Mouse (Mus musculus): ENCODE measurements around the gene Coro7. TPM values are rescaled to one million over a fixed set of nuclear protein-coding genes. Genes with fewer than 3 reads are reported as not detected.

The Coro7 gene
- polyA plus RNA-seq, 1 experiment: 60.6 TPM

- 77% methylated on average over 2 of the region's 2 CpGs for WGBS
- no peak for DNase-seq
- H3K4me1 ChIP-seq (ENCODE audit: control insufficient read depth, insufficient read depth, low read length): no peaks in the 10 kb centered on the region
- no peak for TF ChIP-seq CTCF (IDR thresholded peaks at IDR 0.05; ENCODE audit: insufficient read depth, low read length)
- no peak for TF ChIP-seq POLR2A (IDR thresholded peaks at IDR 0.05; ENCODE audit: borderline replicate concordance, extremely low read depth, low read depth, low read length)
- no peak overlapping the region for H3K4me3 ChIP-seq (replicated peaks; ENCODE audit: extremely low read depth, low read depth, low read length)
These were observed 13.9 kb downstream of the Coro7 start for GRCm38 (mm10) chr16:4665726-4666125.

GRCm38 (mm10) chr16:4663806-4664205 lies 15.8 kb downstream of the Coro7 start:
- 88% methylated on average over 2 of the region's 2 CpGs for WGBS
- TF ChIP-seq POLR2A (IDR thresholded peaks at IDR 0.05; ENCODE audit: borderline replicate concordance, extremely low read depth, low read depth, low read length) (no peak), CTCF (IDR thresholded peaks at IDR 0.05; ENCODE audit: insufficient read depth, low read length) (no peak)
- no peak overlapping the region for H3K4me3 ChIP-seq (replicated peaks; ENCODE audit: extremely low read depth, low read depth, low read length)
- DNase-seq: no peak
- no peaks in the 10 kb centered on the region for H3K4me1 ChIP-seq (ENCODE audit: control insufficient read depth, insufficient read depth, low read length)

DNA sequence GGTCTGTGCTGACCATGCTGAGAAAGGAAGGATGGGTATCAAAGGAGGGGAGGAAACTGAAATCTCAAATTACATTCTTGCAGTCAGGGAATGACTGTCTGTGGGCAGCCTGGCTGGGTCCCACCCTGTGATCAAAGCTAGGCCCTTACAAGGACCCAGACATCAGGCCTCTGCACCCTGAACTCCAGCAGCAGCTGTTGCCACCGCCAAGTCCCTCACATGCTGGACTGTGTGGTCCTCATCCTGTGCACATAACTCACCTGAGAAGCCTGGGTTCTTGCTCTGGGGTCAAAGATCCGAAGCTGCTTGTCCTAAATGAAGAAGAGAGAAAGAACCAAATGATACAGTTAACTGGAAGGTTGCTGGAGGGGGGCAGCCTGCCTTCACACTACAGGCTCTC lies 18.0 kb downstream of the Coro7 start:
- DNase-seq: no peak
- Histone ChIP-seq H3K4me3 (replicated peaks; ENCODE audit: extremely low read depth, low read depth, low read length) (no peak overlapping the region), H3K4me1 (ENCODE audit: control insufficient read depth, insufficient read depth, low read length) (no peaks in the 10 kb centered on the region)
- 89% methylated on average over 2 of the region's 2 CpGs for WGBS
- TF ChIP-seq POLR2A (IDR thresholded peaks at IDR 0.05; ENCODE audit: borderline replicate concordance, extremely low read depth, low read depth, low read length) (no peak), CTCF (IDR thresholded peaks at IDR 0.05; ENCODE audit: insufficient read depth, low read length) (no peak)

- Histone ChIP-seq H3K4me1 (ENCODE audit: control insufficient read depth, insufficient read depth, low read length) (no peaks in the 10 kb centered on the region), H3K4me3 (replicated peaks; ENCODE audit: extremely low read depth, low read depth, low read length) (no peak overlapping the region)
- WGBS: 50% methylated on average over 2 of the region's 2 CpGs
- no peak for DNase-seq
- TF ChIP-seq POLR2A (IDR thresholded peaks at IDR 0.05; ENCODE audit: borderline replicate concordance, extremely low read depth, low read depth, low read length) (no peak), CTCF (IDR thresholded peaks at IDR 0.05; ENCODE audit: insufficient read depth, low read length) (no peak)
These were observed 20.3 kb downstream of the Coro7 start for GRCm38 (mm10) chr16:4659326-4659725.

GRCm38 (mm10) chr16:4658781-4659245 lies 20.8 kb downstream of the Coro7 start:
- Histone ChIP-seq H3K4me1 (ENCODE audit: control insufficient read depth, insufficient read depth, low read length) (no peaks in the 10 kb centered on the region), H3K4me3 (replicated peaks; ENCODE audit: extremely low read depth, low read depth, low read length) (no peak overlapping the region)
- no peak for DNase-seq
- no peak for TF ChIP-seq POLR2A (IDR thresholded peaks at IDR 0.05; ENCODE audit: borderline replicate concordance, extremely low read depth, low read depth, low read length)
- TF ChIP-seq CTCF (IDR thresholded peaks at IDR 0.05; ENCODE audit: insufficient read depth, low read length): no peak
- WGBS: 42% methylated on average over 11 of the region's 11 CpGs

DNA sequence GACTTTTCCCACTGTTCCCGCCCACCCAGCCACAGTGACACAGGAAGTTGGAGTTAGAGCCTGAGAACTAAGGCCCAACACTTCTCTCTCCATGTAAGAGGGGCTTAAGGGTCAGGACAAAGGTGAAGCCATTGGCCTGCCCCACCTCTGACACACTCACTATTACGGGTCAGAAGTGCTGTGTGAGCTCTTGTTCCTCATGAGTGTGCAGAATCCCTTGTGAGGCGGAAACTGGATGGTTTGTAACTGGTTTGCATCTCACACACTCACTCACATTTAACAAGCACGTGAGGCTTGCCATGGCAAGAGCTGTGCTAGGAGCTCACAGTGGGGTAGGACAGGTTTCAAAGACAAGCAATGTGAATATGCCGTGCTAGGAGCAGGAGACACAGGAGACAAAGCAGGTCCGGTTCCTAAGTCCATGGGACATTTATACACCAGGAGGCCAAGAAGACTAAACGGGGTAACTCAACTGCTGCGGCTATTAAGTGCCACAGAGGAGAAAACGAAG lies 23.0 kb downstream of the Coro7 start:
- no peak for DNase-seq
- no peak overlapping the region for H3K4me3 ChIP-seq (replicated peaks; ENCODE audit: extremely low read depth, low read depth, low read length)
- H3K4me1 ChIP-seq (ENCODE audit: control insufficient read depth, insufficient read depth, low read length): no peaks in the 10 kb centered on the region
- no peak for TF ChIP-seq CTCF (IDR thresholded peaks at IDR 0.05; ENCODE audit: insufficient read depth, low read length)
- no peak for TF ChIP-seq POLR2A (IDR thresholded peaks at IDR 0.05; ENCODE audit: borderline replicate concordance, extremely low read depth, low read depth, low read length)
- WGBS: 72% methylated on average over 9 of the region's 9 CpGs

DNA sequence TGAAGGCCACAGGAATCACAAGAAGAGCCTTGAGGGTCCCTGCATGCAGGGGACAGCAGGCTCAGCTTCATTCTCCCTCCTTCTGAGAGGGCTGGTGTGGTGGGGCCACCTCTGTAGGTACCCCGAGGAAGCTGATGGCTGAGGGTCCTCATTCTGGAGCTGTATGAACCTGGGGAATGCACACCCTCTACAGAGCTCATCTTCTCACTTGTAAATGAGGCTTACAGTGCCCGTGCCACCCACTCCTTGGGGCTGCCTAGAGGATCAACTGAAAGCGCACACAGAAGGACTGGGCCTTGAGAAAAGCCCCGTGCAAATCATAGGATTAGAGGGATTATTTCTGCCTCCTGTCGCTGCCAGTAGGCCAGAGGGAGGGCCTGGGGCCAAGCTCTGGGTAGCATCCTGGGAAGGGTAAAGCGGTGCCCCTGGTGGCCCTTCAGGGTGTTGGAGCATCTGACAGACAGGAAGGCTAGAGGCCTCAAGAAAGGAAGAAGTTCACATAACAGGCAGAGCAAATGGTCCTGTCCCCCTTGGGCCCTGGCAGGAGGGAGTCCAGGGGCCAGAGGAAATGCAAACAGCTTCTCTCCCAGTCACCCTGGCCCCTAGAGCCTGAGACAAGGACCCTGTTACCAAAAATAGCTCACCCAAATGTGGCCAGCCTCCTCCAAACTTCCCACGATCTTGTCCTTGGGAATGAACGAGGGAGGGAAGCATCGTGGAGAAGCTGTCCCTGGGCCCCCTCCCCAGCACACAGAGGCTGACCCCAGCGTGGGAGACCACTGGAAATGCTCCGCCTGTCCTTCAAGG lies 23.6 kb downstream of the Coro7 start:
- WGBS: 47% methylated on average over 11 of the region's 11 CpGs
- Histone ChIP-seq H3K4me3 (replicated peaks; ENCODE audit: extremely low read depth, low read depth, low read length) (no peak overlapping the region), H3K4me1 (ENCODE audit: control insufficient read depth, insufficient read depth, low read length) (peaks cover 3% of the 10 kb centered on the region; the same call in 1 of the 2 replicates)
- TF ChIP-seq POLR2A (IDR thresholded peaks at IDR 0.05; ENCODE audit: borderline replicate concordance, extremely low read depth, low read depth, low read length): no peak
- no peak for TF ChIP-seq CTCF (IDR thresholded peaks at IDR 0.05; ENCODE audit: insufficient read depth, low read length)
- no peak for DNase-seq

- 61% methylated on average over 4 of the region's 4 CpGs for WGBS
- DNase-seq: peak; percentile 37
- Histone ChIP-seq H3K4me1 (ENCODE audit: control insufficient read depth, insufficient read depth, low read length) (peaks cover 4% of the 10 kb centered on the region; the same call in 1 of the 2 replicates), H3K4me3 (replicated peaks; ENCODE audit: extremely low read depth, low read depth, low read length) (no peak overlapping the region)
- peak; percentile 53 for TF ChIP-seq CTCF (IDR thresholded peaks at IDR 0.05; ENCODE audit: insufficient read depth, low read length)
- TF ChIP-seq POLR2A (IDR thresholded peaks at IDR 0.05; ENCODE audit: borderline replicate concordance, extremely low read depth, low read depth, low read length): no peak
These were observed 24.3 kb downstream of the Coro7 start for GRCm38 (mm10) chr16:4655251-4655734.

- Histone ChIP-seq H3K4me3 (replicated peaks; ENCODE audit: extremely low read depth, low read depth, low read length) (no peak overlapping the region), H3K4me1 (ENCODE audit: control insufficient read depth, insufficient read depth, low read length) (peaks cover 4% of the 10 kb centered on the region; the same call in 1 of the 2 replicates)
- no peak for TF ChIP-seq POLR2A (IDR thresholded peaks at IDR 0.05; ENCODE audit: borderline replicate concordance, extremely low read depth, low read depth, low read length)
- peak; percentile 15; the same call in 1 of the 2 replicates for TF ChIP-seq CTCF (IDR thresholded peaks at IDR 0.05; ENCODE audit: insufficient read depth, low read length)
- DNase-seq: no peak
- WGBS: 78% methylated on average over 10 of the region's 10 CpGs
These were observed 24.9 kb downstream of the Coro7 start for GRCm38 (mm10) chr16:4654706-4655105.
